Mouse (Mus musculus) megakaryocyte progenitor cell, adult 5-6 weeks (primary cell): ENCODE results near the gene Gm28363. TPM values are rescaled to one million over a fixed set of nuclear protein-coding genes. Genes with fewer than 3 reads are reported as not detected.
"Not testable (repeated sequence)": the region's sequence is repeated elsewhere in the genome, so short reads cannot be mapped to it uniquely, and the experiment has no call there.

ENCODE experiments used
- ATAC-seq: replicated peaks from 2 replicates; pipeline ENCODE4 v1.8.0; 2016; ENCODE audit warnings: mild to moderate bottlenecking, moderate TSS enrichment, inconsistent platforms; ENCODE audit not compliant: poor library complexity
- total RNA-seq, 2 experiments: library from RNA; stranded (forward) in 1 of 2; stranded (reverse) in 1 of 2; fragments of 157-497, 149-512 nt in 1 of 2; fragments of 200-1000 nt in 1 of 2; gene quantifications; 2 replicates each; pipeline versions ENCODE4 v1.2.3 to v1.2.4; 2015 to 2017

The Gm28363 gene
- total RNA-seq (2015) = not detected in 2 replicates
- total RNA-seq (2017) = not detected in 2 replicates

GRCm38 (mm10) chr1:117696831-117697230 lies at the start of gene Gm28363:
Gene Gm28363, plus strand, starts transcription at chr1:117697131.
- ATAC-seq = not testable (repeated sequence)

- not testable (repeated sequence) for ATAC-seq
Observed at GRCm38 (mm10) chr1:117650236-117650635, 46.7 kb upstream of the Gm28363 start.

Other genes starting within 250 kb of the Gm28363 start
- not detected in 2 replicates for gene B020011L13Rik, start 84.0 kb downstream of the Gm28363 start, total RNA-seq (2015)
- gene B020011L13Rik, start 84.0 kb downstream of the Gm28363 start, total RNA-seq (2017) = not detected in 2 replicates
- not detected in 2 replicates for gene Gm28360, start 132.9 kb downstream of the Gm28363 start, total RNA-seq (2015)
- gene Gm28360, start 132.9 kb downstream of the Gm28363 start, total RNA-seq (2017) = not detected in 2 replicates
- not detected in 2 replicates for gene Gm28168, start 230.9 kb downstream of the Gm28363 start, total RNA-seq (2015)
- gene Gm28168, start 230.9 kb downstream of the Gm28363 start, total RNA-seq (2017) = not detected in 2 replicates